Mouse (Mus musculus): ENCODE data around the gene Mier3.

- TF ChIP-seq CTCF (IDR thresholded peaks at IDR 0.05; ENCODE audit: insufficient read depth, low read length) (no peak), POLR2A (IDR thresholded peaks at IDR 0.05; ENCODE audit: borderline replicate concordance, extremely low read depth, low read depth, low read length) (no peak)
Measured at GRCm38 (mm10) chr13:111753321-111753720, 72.5 kb downstream of the Mier3 start.

Measured in lung, adult 2 months (tissue).